Mouse (Mus musculus) bone marrow, adult 2 months (tissue): ENCODE results near the gene Pbld1.

ENCODE experiments used
- CTCF ChIP-seq: fragments of 200-500 bp; IDR thresholded peaks from 2 replicates; pipeline ENCODE4 v1.5.1; 2011; ENCODE audit warnings: low read length, control low read depth; ENCODE audit not compliant: control insufficient read depth, insufficient read depth
- POLR2A ChIP-seq: fragments of 200-500 bp; IDR thresholded peaks from 2 replicates; pipeline ENCODE4 v1.6.1; 2011; ENCODE audit warnings: low read depth, mild to moderate bottlenecking, control low read depth, low read length, borderline replicate concordance; ENCODE audit not compliant: control insufficient read depth

GRCm38 (mm10) chr10:63099941-63100562, 40.1 kb downstream of the Pbld1 start:
- TF ChIP-seq CTCF, result no peak
- no peak for TF ChIP-seq POLR2A
